17 mouse cellular contexts compared by ENCODE assay signal in the genomic region with DNA sequence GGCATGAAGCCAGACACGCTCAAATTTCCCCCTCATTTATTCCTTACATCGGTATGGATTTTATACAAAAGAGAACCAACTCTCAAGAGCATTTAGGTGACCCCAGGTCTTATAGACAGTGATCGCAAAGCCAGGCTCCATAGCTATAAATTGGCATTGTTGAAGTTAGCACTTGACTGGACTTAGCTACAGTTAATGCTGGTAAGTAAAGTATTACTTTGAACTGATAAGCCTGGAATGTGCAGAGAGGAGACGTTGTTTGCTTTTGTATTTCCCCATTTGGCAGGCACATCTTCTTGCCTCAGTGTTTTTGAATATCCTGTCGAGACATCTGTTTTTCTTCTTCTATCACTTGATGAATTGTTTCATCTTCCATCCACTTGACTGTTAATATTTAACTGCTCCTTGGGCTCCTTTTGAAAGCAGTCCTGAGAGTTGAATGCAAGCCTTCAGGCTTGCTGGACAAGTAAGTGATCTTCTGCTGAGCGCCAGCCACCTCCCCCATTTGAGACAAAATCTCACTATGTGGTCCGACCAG. TPM values are rescaled to one million over a fixed set of nuclear protein-coding genes. Genes with fewer than 3 reads are reported as not detected.
DNase-seq lines count a peak whose midpoint lies in the region; ATAC-seq and TF ChIP-seq lines count a peak whose summit lies in the region.
"Had no signal": no experiment of that assay in that cellular context is flagged by ENCODE, and none has a peak within 500 bp of the region (broad histone marks: within the 10 kb centered on the region; RNA-seq: fewer than 3 reads in every experiment).

No protein-coding gene starts in this region.

- no peak for TF ChIP-seq POLR2A in lung, adult 2 months (IDR thresholded peaks at IDR 0.05; ENCODE audit: borderline replicate concordance, extremely low read depth, low read depth, low read length)

- H3K9me3 ChIP-seq in heart, embryonic 13.5 days = no peaks in the 10 kb centered on the region
- H3K9me3 ChIP-seq in lung, embryonic 15.5 days = no peaks in the 10 kb centered on the region
- H3K9me3 ChIP-seq in liver, embryonic 16.5 days (replicated peaks; ENCODE audit: control insufficient read depth, low read length) = no peaks in the 10 kb centered on the region
- H3K9me3 ChIP-seq in stomach, embryonic 16.5 days (replicated peaks; ENCODE audit: control insufficient read depth, low read length) = no peaks in the 10 kb centered on the region
- H3K9me3 ChIP-seq: hindbrain, embryonic 13.5 days; midbrain, embryonic 12.5 days had no signal

- no peaks in the 10 kb centered on the region for H3K27me3 ChIP-seq in heart, embryonic 13.5 days (replicated peaks)
- no peaks in the 10 kb centered on the region for H3K27me3 ChIP-seq in lung, embryonic 15.5 days
- no peaks in the 10 kb centered on the region for H3K27me3 ChIP-seq in liver, embryonic 16.5 days (ENCODE audit: control insufficient read depth, insufficient read depth, low read depth, low read length)
- no peaks in the 10 kb centered on the region for H3K27me3 ChIP-seq in stomach, embryonic 16.5 days (ENCODE audit: control insufficient read depth, insufficient read depth, low read length)
- H3K27me3 ChIP-seq: hindbrain, embryonic 13.5 days; midbrain, embryonic 12.5 days had no signal

- H3K4me1 ChIP-seq in heart, embryonic 13.5 days = peaks cover 13% of the 10 kb centered on the region; the same call in 1 of the 2 replicates
- peaks cover 6% of the 10 kb centered on the region for H3K4me1 ChIP-seq in lung, embryonic 15.5 days
- H3K4me1 ChIP-seq in lung, adult 2 months (ENCODE audit: control insufficient read depth, insufficient read depth, low read length) = peaks cover 3% of the 10 kb centered on the region
- H3K4me1 ChIP-seq in liver, embryonic 16.5 days (ENCODE audit: control insufficient read depth, low read depth, low read length) = no peaks in the 10 kb centered on the region
- 0 out of 2 replicates have a peak, but pooled peaks cover 3% of the 10 kb centered on the region for H3K4me1 ChIP-seq in stomach, embryonic 16.5 days (ENCODE audit: control insufficient read depth, insufficient read depth, low read length)
- H3K4me1 ChIP-seq: hindbrain, embryonic 13.5 days; midbrain, embryonic 12.5 days had no signal

- intact Hi-C loops in heart, postnatal 25 days (cut with DNase I) = no loop called here

- H3K4me2 ChIP-seq in heart, embryonic 13.5 days = no peak overlapping the region; the same call in 1 of the 2 replicates
- H3K4me2 ChIP-seq in lung, embryonic 15.5 days = no peak overlapping the region
- H3K4me2 ChIP-seq in liver, embryonic 16.5 days (ENCODE audit: low read depth, low read length) = peak overlapping the region; percentile 17; the same call in 1 of the 2 replicates
- no peak overlapping the region for H3K4me2 ChIP-seq in stomach, embryonic 16.5 days (ENCODE audit: low read depth, low read length)
- H3K4me2 ChIP-seq: hindbrain, embryonic 13.5 days; midbrain, embryonic 12.5 days had no signal

- 0 out of 2 replicates have a peak overlapping the region, but pooled peaks have one; percentile 12 for H3K27ac ChIP-seq in heart, embryonic 13.5 days (replicated peaks)
- peak overlapping the region; percentile 76 for H3K27ac ChIP-seq in lung, embryonic 15.5 days
- H3K27ac ChIP-seq in liver, embryonic 16.5 days (ENCODE audit: low read length) = no peak overlapping the region; the same call in 1 of the 2 replicates
- peak overlapping the region; percentile 14; the same call in 1 of the 2 replicates for H3K27ac ChIP-seq in stomach, embryonic 16.5 days (ENCODE audit: low read length)
- H3K27ac ChIP-seq: hindbrain, embryonic 13.5 days; midbrain, embryonic 12.5 days had no signal

- no peak for ATAC-seq in heart, embryonic 13.5 days (ENCODE audit: extremely low read depth, insufficient number of reproducible peaks, low FRiP score, low TSS enrichment)
- peak; percentile 73 for ATAC-seq in lung, embryonic 15.5 days (ENCODE audit: borderline replicate concordance, extremely low read depth, low FRiP score, low TSS enrichment)
- ATAC-seq in liver, embryonic 16.5 days (ENCODE audit: low read depth) = peak; percentile 59; the same call in 1 of the 2 replicates
- ATAC-seq in stomach, embryonic 16.5 days (ENCODE audit: insufficient read depth, low FRiP score) = peak; percentile 37; the same call in 1 of the 2 replicates
- ATAC-seq: forebrain, embryonic 16.5 days had no signal

- TF ChIP-seq CTCF in lung, adult 2 months (IDR thresholded peaks at IDR 0.05; ENCODE audit: insufficient read depth, low read length) = no peak

- no peak for DNase-seq in heart, postnatal 25 days (ENCODE audit: low spot score)
- DNase-seq in lung, adult 2 months = no peak
- no peak for DNase-seq in urinary bladder, postnatal 36 days (ENCODE audit: low spot score in 2 of 2)
- DNase-seq in gastrocnemius, postnatal 25 days = no peak
- DNase-seq: adrenal gland, postnatal 36 days; B cell, adult 2 months; gastrocnemius, postnatal 10 days; layer of hippocampus, adult 9-11 months; left cerebral cortex, postnatal 4 days; thymus, adult 2 months had no signal

- 38% methylated on average over 7 of the region's 7 CpGs for WGBS in heart, embryonic 13.5 days
- 18% methylated on average over 7 of the region's 7 CpGs for WGBS in lung, embryonic 15.5 days
- WGBS in lung, adult 2 months = 45% methylated on average over 7 of the region's 7 CpGs
- WGBS in liver, embryonic 16.5 days (ENCODE audit: insufficient replicate concordance) = 44% methylated on average over 7 of the region's 7 CpGs
- 28% methylated on average over 7 of the region's 7 CpGs for WGBS in stomach, embryonic 16.5 days

- H3K4me3 ChIP-seq in heart, embryonic 13.5 days = no peak overlapping the region
- H3K4me3 ChIP-seq in lung, embryonic 15.5 days = no peak overlapping the region
- H3K4me3 ChIP-seq in lung, adult 2 months (replicated peaks; ENCODE audit: extremely low read depth, low read depth, low read length) = no peak overlapping the region
- H3K4me3 ChIP-seq in liver, embryonic 16.5 days (ENCODE audit: low read depth, low read length) = no peak overlapping the region
- no peak overlapping the region for H3K4me3 ChIP-seq in stomach, embryonic 16.5 days (replicated peaks; ENCODE audit: low read length)
- H3K4me3 ChIP-seq: hindbrain, embryonic 13.5 days; midbrain, embryonic 12.5 days had no signal

- H3K36me3 ChIP-seq in heart, embryonic 13.5 days = no peaks in the 10 kb centered on the region
- no peaks in the 10 kb centered on the region for H3K36me3 ChIP-seq in lung, embryonic 15.5 days
- H3K36me3 ChIP-seq in liver, embryonic 16.5 days (ENCODE audit: control insufficient read depth, insufficient read depth) = no peaks in the 10 kb centered on the region
- H3K36me3 ChIP-seq in stomach, embryonic 16.5 days (ENCODE audit: control insufficient read depth, insufficient read depth, low read length) = no peaks in the 10 kb centered on the region
- H3K36me3 ChIP-seq: hindbrain, embryonic 13.5 days; midbrain, embryonic 12.5 days had no signal

- no peak overlapping the region for H3K9ac ChIP-seq in heart, embryonic 13.5 days
- no peak overlapping the region for H3K9ac ChIP-seq in lung, embryonic 15.5 days
- no peak overlapping the region for H3K9ac ChIP-seq in liver, embryonic 16.5 days (ENCODE audit: low read depth, low read length)
- no peak overlapping the region for H3K9ac ChIP-seq in stomach, embryonic 16.5 days (ENCODE audit: low read length)
- H3K9ac ChIP-seq: hindbrain, embryonic 13.5 days; midbrain, embryonic 12.5 days had no signal

RNA-seq across cellular contexts. Expression of a gene that starts 32.5 kb away (rescaled TPM):
- polyA plus RNA-seq in heart, embryonic 13.5 days (2015; fragmentation: Nextera tagmentation; extraction: Ambion mirVana) = 80.1 and 87.5 TPM in 2 replicates
- total RNA-seq in heart, postnatal 25 days (2021) = 10 to 100 TPM; 33.6 to 38.3 TPM
- 212 and 239 TPM in 2 replicates for polyA plus RNA-seq in lung, embryonic 15.5 days (2015; fragmentation: Nextera tagmentation; extraction: Ambion mirVana)
- 16.5 and 31.8 TPM in 2 replicates for polyA plus RNA-seq in lung, adult 2 months (2012; rRNA removed)
- 55.0 and 55.1 TPM in 2 replicates for polyA plus RNA-seq in liver, embryonic 16.5 days (2015; fragmentation: Nextera tagmentation; extraction: Ambion mirVana)
- 124 and 141 TPM in 2 replicates for polyA plus RNA-seq in stomach, embryonic 16.5 days (2015; fragmentation: Nextera tagmentation; extraction: Ambion mirVana)
- total RNA-seq in gastrocnemius, postnatal 25 days (2021) = 10 to 100 TPM; 11.2 to 23.8 TPM
